Mouse (Mus musculus): ENCODE results near the gene Enox1.

GRCm38 (mm10) chr14:77483076-77483475 lies 326.5 kb downstream of the Enox1 start:
- TF ChIP-seq BHLHE40 (IDR thresholded peaks at IDR 0.05; ENCODE audit: low read depth, low read length) (no peak), NRF1 (IDR thresholded peaks at IDR 0.05; ENCODE audit: low read depth, low read length) (no peak), POLR2A (IDR thresholded peaks at IDR 0.05; ENCODE audit: low read depth, low read length) (no peak), ZNF384 (IDR thresholded peaks at IDR 0.05; ENCODE audit: low read depth, low read length) (no peak), KAT2A (IDR thresholded peaks at IDR 0.05; ENCODE audit: insufficient replicate concordance, low read length) (no peak)
